Mouse (Mus musculus): ENCODE data around the gene Ugcg.
A peak's percentile ranks its signal among the peaks of the same experiment; 100 is the strongest.
"Not testable (repeated sequence)": the region's sequence is repeated elsewhere in the genome, so short reads cannot be mapped to it uniquely, and the experiment has no call there.

Ugcg gene

GRCm38 (mm10) chr4:59257866-59258265 lies 68.8 kb downstream of the Ugcg start:
- no peak for DNase-seq (ENCODE audit: low spot score in 2 of 2)

- DNase-seq (ENCODE audit: low spot score in 2 of 2): no peak
These were observed 69.7 kb downstream of the Ugcg start for GRCm38 (mm10) chr4:59258771-59259170.

DNA sequence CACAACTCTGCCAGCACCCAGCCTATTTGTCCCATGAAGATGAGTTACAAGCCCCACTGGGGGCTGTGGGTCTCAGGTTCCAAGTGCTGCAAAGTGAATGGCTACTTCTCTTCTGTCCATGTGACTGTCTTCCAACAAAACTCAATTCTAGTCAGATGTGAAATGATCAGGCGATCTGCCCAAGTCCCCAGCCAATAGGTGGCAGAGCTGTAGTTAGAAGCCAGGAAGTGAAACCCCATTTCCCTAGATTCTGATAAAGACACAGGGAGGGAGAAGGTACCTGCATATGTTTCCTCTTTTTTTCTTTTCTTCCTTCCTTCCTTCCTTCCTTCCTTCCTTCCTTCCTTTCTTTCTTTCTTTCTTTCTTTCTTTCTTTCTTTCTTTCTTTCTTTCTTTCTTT lies 70.7 kb downstream of the Ugcg start:
- no peak for DNase-seq (ENCODE audit: low spot score in 2 of 2)

DNA sequence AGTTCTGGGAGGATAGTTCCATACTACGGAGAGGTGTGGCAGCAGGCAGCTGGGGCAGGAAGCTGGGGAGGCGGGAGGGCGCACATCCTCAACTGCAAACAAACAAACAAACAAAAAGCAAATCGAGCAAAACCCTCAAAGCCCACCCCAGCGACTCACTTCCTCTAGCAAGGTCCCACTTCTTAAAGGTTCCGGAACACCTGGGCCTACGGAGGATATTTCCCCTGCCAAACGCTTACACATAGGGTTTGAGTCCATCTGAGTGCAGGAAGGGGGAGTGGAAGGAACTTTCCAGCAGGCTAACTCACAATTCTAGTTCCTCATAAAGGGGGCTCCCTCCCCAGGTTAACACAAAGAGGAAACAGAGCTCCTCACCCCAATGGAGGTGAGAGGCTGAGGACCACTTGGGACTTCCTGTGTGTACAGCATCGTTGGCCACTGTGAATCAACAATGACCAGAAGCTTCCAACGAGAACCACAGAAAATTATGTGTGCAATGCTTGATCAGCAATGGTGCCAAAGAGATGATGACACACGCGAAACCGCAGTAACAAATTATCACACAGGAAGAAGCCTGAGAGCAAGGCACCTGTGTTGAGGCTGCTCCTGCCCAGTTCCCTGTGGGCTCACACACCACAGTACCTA lies 71.9 kb downstream of the Ugcg start:
- DNase-seq (ENCODE audit: low spot score in 2 of 2): peak; percentile 58 to 59

DNA sequence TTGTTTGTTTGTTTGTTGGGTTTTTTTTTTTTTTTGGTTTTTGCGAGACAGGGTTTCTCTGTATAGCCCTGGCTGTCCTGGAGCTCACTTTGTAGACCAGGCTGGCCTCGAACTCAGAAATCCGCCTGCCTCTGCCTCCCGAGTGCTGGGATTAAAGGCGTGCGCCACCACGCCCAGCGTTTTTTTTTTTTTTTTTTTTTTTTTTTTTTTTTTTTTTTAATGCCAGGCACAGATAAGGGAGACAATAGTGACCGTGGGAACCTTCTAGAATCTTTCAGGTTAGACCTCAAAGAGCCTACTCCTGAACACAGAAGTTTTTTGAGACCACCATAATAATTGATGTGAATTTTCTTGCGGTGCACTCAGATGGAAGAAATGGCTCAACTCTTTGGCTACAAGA lies 72.5 kb downstream of the Ugcg start:
- DNase-seq (ENCODE audit: low spot score in 2 of 2): not testable (repeated sequence)

GRCm38 (mm10) chr4:59262156-59262555 lies 73.1 kb downstream of the Ugcg start:
- no peak for DNase-seq (ENCODE audit: low spot score in 2 of 2)

- DNase-seq (ENCODE audit: low spot score in 2 of 2): no peak
These were observed 74.4 kb downstream of the Ugcg start for GRCm38 (mm10) chr4:59263418-59263817.

- peak in 1 of 2 experiments; percentile 40 for DNase-seq (ENCODE audit: low spot score in 2 of 2)
These were observed 75.6 kb downstream of the Ugcg start for GRCm38 (mm10) chr4:59264611-59265095.

DNA sequence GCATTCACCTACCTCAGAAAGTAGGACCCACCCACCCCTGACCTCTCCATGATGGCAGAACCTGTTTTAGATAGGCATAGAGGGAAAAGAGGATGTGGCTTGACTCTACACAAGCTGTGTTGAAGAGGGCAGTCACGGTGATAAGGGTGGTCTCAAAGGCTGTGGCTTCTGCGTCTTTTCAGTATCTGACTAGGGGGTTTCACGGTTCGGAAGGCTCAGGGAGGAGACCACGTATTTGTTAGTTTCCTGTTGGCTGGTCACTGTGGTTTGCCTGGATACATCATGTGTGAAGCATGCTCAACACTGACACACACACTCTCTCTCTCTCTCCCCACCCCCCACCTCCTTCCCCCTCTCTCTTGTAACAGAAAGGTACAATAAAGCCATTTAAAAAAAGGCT lies 76.1 kb downstream of the Ugcg start:
- no peak for DNase-seq (ENCODE audit: low spot score in 2 of 2)

GRCm38 (mm10) chr4:59265631-59266030 lies 76.6 kb downstream of the Ugcg start:
- DNase-seq (ENCODE audit: low spot score in 2 of 2): no peak
